Mouse (Mus musculus): Measurements from ENCODE around the gene Adam15. TPM values are rescaled to one million over a fixed set of nuclear protein-coding genes. Genes with fewer than 3 reads are reported as not detected.

The Adam15 gene
- polyA plus RNA-seq, 1 experiment from 2014 or later, result 37.6 TPM

DNA sequence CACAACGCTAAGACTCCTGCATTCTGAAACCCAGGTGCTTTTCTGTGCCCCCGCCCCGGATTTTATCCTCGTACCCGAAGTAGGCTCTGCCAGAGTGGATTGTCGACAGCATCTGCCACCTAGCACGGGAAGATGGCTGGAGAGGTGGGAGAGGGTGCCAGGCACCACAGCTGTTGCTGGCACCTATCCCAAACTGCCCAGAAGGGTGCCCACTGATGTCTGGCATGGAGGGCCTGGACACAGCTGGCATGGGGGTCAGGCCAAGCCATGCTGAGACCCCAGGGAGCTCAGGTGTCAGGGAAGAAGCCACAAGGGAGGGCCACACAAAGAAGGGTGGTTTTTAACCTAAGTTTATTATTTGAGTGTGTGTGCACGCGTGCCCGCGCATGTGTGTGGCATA lies 16.7 kb downstream of the Adam15 start:
- Histone ChIP-seq H3K9ac (replicated peaks; ENCODE audit: low read depth, low read length) (no peak overlapping the region; the same call in 1 of the 2 replicates), H3K4me2 (ENCODE audit: low read depth, low read length) (no peak overlapping the region), H3K27me3 (ENCODE audit: control insufficient read depth, insufficient read depth, low read length) (no peaks in the 10 kb centered on the region), H3K27ac (ENCODE audit: low read depth, low read length) (peak overlapping the region; percentile 16; the same call in 1 of the 2 replicates), H3K36me3 (ENCODE audit: control insufficient read depth, insufficient read depth, low read length) (no peaks in the 10 kb centered on the region), H3K4me1 (ENCODE audit: control insufficient read depth, insufficient read depth, low read length) (peaks cover 19% of the 10 kb centered on the region), H3K4me3 (ENCODE audit: low read depth, low read length) (no peak overlapping the region), H3K9me3 (ENCODE audit: control insufficient read depth, low read length) (no peaks in the 10 kb centered on the region)
- WGBS, result 44% methylated on average over 11 of the region's 11 CpGs
- ATAC-seq (ENCODE audit: low read depth), result no peak

DNA sequence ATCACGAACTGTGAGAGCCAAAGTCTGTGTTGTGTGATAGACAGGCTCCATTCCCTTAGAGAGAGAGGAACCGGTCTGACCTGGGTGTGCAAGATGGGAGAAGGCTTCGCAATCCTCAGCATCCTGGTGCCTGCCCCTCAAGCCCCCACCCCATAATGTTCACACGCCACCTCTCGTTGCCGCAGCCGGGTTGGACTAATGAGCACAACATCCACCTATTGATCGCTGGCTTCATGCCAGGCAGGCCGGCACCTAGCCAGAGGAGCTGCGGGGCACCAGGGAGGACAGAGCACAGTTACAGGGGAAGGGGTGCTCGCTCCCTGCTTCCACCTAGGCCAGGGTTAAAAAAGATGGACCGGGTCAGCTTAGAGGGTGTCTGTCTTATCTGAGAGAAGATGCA lies 17.3 kb downstream of the Adam15 start:
- no peak overlapping the region for H3K4me3 ChIP-seq (ENCODE audit: low read depth, low read length)
- 17% methylated on average over 12 of the region's 12 CpGs for WGBS

DNA sequence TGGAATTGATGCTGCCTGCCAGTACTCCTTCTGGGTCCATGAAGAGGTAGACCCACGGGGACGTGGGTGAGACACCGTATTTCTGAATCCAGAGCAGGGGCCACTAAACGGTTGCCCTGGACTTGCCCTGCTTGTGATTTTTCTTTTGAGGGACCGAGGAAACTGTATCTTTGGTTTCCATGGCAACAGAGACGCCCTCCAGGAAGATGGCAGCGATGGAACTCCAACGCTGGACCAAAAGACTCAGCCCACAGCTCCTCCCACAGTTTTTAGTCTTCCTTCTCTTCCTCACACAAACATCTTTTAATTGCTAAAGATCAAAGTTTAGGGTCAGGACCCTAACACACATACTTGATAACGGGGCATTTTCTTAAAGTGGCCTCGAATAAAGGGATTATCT lies 17.8 kb downstream of the Adam15 start:
- ATAC-seq (ENCODE audit: low read depth), result no peak
- peaks cover 25% of the 10 kb centered on the region for H3K4me1 ChIP-seq (ENCODE audit: control insufficient read depth, insufficient read depth, low read length)

More for the DNA sequence above, 17.3 kb downstream of the Adam15 start:
- Histone ChIP-seq H3K36me3 (ENCODE audit: control insufficient read depth, insufficient read depth, low read length) (no peaks in the 10 kb centered on the region), H3K27ac (ENCODE audit: low read depth, low read length) (peak overlapping the region; percentile 16; the same call in 1 of the 2 replicates), H3K27me3 (ENCODE audit: control insufficient read depth, insufficient read depth, low read length) (no peaks in the 10 kb centered on the region), H3K9me3 (ENCODE audit: control insufficient read depth, low read length) (no peaks in the 10 kb centered on the region), H3K9ac (replicated peaks; ENCODE audit: low read depth, low read length) (no peak overlapping the region; the same call in 1 of the 2 replicates), H3K4me1 (ENCODE audit: control insufficient read depth, insufficient read depth, low read length) (peaks cover 21% of the 10 kb centered on the region), H3K4me2 (ENCODE audit: low read depth, low read length) (no peak overlapping the region)
- peak; percentile 9; the same call in 1 of the 2 replicates for ATAC-seq (ENCODE audit: low read depth)

DNA sequence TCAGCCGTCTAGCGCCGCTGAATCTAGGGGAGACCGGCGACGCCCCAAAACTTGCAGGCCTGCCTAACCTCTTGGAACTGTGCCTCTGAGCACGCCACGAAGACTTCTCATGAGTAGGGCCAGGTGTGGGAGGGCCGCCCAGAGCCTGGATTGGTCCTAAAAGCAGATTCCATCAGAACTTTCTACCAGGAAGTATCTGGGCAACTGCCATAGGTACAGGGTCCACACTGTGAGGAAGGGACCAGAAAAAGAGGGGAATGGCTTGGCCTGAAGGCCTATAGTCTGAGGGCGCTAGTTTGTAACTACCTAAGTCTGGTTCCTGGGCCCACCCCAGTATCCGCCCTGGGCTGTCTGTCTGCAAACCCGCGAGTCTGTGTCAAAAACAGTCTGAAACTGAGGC lies 18.2 kb downstream of the Adam15 start:
- H3K4me1 ChIP-seq (ENCODE audit: control insufficient read depth, insufficient read depth, low read length), result peaks cover 21% of the 10 kb centered on the region
- 78% methylated on average over 13 of the region's 13 CpGs for WGBS
- no peaks in the 10 kb centered on the region for H3K36me3 ChIP-seq (ENCODE audit: control insufficient read depth, insufficient read depth, low read length)
- ATAC-seq (ENCODE audit: low read depth), result no peak
- no peak overlapping the region for H3K9ac ChIP-seq (replicated peaks; ENCODE audit: low read depth, low read length)
- no peak overlapping the region for H3K27ac ChIP-seq (ENCODE audit: low read depth, low read length)
- H3K27me3 ChIP-seq (ENCODE audit: control insufficient read depth, insufficient read depth, low read length), result no peaks in the 10 kb centered on the region
- no peak overlapping the region for H3K4me3 ChIP-seq (ENCODE audit: low read depth, low read length)
- H3K4me2 ChIP-seq (ENCODE audit: low read depth, low read length), result no peak overlapping the region
- no peaks in the 10 kb centered on the region for H3K9me3 ChIP-seq (ENCODE audit: control insufficient read depth, low read length)

More for the DNA sequence above, 17.8 kb downstream of the Adam15 start:
- WGBS, result 30% methylated on average over 10 of the region's 10 CpGs
- H3K4me3 ChIP-seq (ENCODE audit: low read depth, low read length), result no peak overlapping the region
- H3K36me3 ChIP-seq (ENCODE audit: control insufficient read depth, insufficient read depth, low read length), result no peaks in the 10 kb centered on the region
- no peak overlapping the region for H3K27ac ChIP-seq (ENCODE audit: low read depth, low read length)
- no peaks in the 10 kb centered on the region for H3K27me3 ChIP-seq (ENCODE audit: control insufficient read depth, insufficient read depth, low read length)
- no peaks in the 10 kb centered on the region for H3K9me3 ChIP-seq (ENCODE audit: control insufficient read depth, low read length)
- no peak overlapping the region for H3K9ac ChIP-seq (replicated peaks; ENCODE audit: low read depth, low read length)
- no peak overlapping the region for H3K4me2 ChIP-seq (ENCODE audit: low read depth, low read length)

DNA sequence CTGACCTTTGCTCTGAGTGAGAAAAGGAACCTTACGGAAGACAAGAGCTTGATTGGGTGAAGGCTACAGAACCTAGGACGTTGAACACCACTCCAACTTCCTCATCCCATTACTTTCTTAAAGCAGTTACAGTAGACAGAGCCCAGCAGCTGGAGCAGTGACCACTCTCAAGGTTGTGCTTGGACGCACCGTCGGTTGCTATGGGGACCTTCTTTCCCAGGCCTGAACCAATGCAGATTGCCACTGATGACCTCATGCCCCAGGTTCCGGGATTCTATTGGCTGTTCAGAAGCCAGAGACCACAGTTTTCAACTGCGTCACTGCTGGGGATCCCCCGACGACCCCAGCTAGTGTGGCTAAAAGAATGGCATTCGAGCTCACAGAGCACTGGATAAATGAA lies 18.8 kb downstream of the Adam15 start:
- Histone ChIP-seq H3K4me2 (ENCODE audit: low read depth, low read length) (no peak overlapping the region), H3K36me3 (ENCODE audit: control insufficient read depth, insufficient read depth, low read length) (no peaks in the 10 kb centered on the region), H3K4me1 (ENCODE audit: control insufficient read depth, insufficient read depth, low read length) (peaks cover 16% of the 10 kb centered on the region; the same call in 1 of the 2 replicates), H3K4me3 (ENCODE audit: low read depth, low read length) (no peak overlapping the region), H3K27ac (ENCODE audit: low read depth, low read length) (no peak overlapping the region), H3K9me3 (ENCODE audit: control insufficient read depth, low read length) (no peaks in the 10 kb centered on the region), H3K27me3 (ENCODE audit: control insufficient read depth, insufficient read depth, low read length) (no peaks in the 10 kb centered on the region), H3K9ac (replicated peaks; ENCODE audit: low read depth, low read length) (no peak overlapping the region)
- no peak for ATAC-seq (ENCODE audit: low read depth)
- WGBS, result 18% methylated on average over 10 of the region's 10 CpGs

DNA sequence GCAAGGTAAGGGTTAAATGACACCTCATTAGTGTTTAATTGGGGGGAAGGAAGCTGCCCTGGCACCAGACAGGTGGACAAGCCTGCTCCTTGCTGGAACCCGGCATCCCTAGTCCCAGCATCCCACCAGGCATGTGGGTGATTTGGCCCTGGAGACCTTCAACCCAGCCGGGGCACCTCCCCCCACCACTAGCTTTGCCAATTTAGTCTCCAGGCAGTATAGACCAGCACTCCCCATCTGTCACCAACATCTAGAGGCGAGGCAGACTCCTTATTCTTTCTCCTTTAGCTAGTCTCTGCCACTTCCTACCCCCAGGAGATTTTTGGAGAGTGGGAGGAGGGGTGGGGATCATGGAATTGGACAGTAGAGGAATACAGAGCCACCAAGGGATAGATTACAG lies 19.4 kb downstream of the Adam15 start:
- Histone ChIP-seq H3K36me3 (ENCODE audit: control insufficient read depth, insufficient read depth, low read length) (no peaks in the 10 kb centered on the region), H3K9me3 (ENCODE audit: control insufficient read depth, low read length) (no peaks in the 10 kb centered on the region), H3K27me3 (ENCODE audit: control insufficient read depth, insufficient read depth, low read length) (no peaks in the 10 kb centered on the region), H3K4me2 (ENCODE audit: low read depth, low read length) (no peak overlapping the region), H3K4me1 (ENCODE audit: control insufficient read depth, insufficient read depth, low read length) (peaks cover 16% of the 10 kb centered on the region; the same call in 1 of the 2 replicates), H3K4me3 (ENCODE audit: low read depth, low read length) (no peak overlapping the region), H3K9ac (replicated peaks; ENCODE audit: low read depth, low read length) (no peak overlapping the region), H3K27ac (ENCODE audit: low read depth, low read length) (no peak overlapping the region)
- ATAC-seq (ENCODE audit: low read depth), result no peak
- 25% methylated on average over 3 of the region's 3 CpGs for WGBS

DNA sequence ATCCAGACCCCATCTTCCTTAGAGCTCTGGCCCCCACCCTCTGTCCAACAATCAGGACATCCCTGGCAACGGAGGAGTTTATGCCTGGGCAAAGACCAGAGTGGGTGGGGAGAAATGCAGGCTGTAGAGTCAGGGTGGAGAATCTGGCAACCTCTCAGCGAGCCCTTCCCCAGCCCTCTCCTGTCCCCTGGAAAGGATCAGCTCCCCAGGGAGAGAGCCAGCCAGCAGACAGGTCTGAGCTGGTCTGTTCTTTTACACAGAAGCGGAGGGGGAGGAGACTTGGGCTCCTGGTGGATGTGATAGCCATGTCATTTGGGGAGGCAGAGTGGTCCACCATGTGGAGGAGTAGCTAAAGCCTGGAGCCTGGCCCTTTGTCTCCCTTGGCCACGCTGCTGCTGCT lies 21.2 kb downstream of the Adam15 start:
- no peak for ATAC-seq (ENCODE audit: low read depth)
- Histone ChIP-seq H3K27me3 (ENCODE audit: control insufficient read depth, insufficient read depth, low read length) (no peaks in the 10 kb centered on the region), H3K4me3 (ENCODE audit: low read depth, low read length) (no peak overlapping the region), H3K36me3 (ENCODE audit: control insufficient read depth, insufficient read depth, low read length) (no peaks in the 10 kb centered on the region), H3K9me3 (ENCODE audit: control insufficient read depth, low read length) (no peaks in the 10 kb centered on the region), H3K27ac (ENCODE audit: low read depth, low read length) (no peak overlapping the region), H3K4me1 (ENCODE audit: control insufficient read depth, insufficient read depth, low read length) (peaks cover 16% of the 10 kb centered on the region; the same call in 1 of the 2 replicates), H3K4me2 (ENCODE audit: low read depth, low read length) (no peak overlapping the region), H3K9ac (replicated peaks; ENCODE audit: low read depth, low read length) (no peak overlapping the region)
- 9% methylated on average over 4 of the region's 4 CpGs for WGBS

DNA sequence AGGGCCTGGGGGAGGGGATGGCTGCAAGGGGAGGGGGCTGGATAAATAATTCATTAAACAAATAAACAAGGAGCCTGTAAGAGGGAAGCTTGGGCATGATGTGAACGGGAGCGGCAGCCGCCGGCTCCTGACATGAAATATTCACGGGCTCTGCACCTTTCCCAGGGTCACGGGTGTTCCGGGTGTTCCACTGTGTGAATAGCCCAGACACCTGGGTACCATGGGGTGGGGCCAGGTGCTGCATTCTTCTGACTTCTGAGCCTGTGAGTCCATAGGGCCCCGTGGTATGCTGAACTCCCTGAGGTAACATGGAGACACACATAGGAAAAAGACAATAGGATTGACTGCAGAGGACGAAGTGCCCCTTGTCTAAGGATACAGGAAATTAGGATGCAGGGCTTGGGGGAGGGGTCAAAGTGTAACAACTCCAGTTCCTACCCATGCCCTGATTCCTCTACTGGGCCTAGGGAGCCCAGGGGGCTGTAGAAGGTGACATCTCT lies 22.4 kb downstream of the Adam15 start:
- H3K4me1 ChIP-seq (ENCODE audit: control insufficient read depth, insufficient read depth, low read length), result peaks cover 16% of the 10 kb centered on the region; the same call in 1 of the 2 replicates
- no peaks in the 10 kb centered on the region for H3K36me3 ChIP-seq (ENCODE audit: control insufficient read depth, insufficient read depth, low read length)
- H3K4me2 ChIP-seq (ENCODE audit: low read depth, low read length), result no peak overlapping the region
- H3K4me3 ChIP-seq (ENCODE audit: low read depth, low read length), result no peak overlapping the region
- WGBS, result 18% methylated on average over 9 of the region's 9 CpGs
- no peaks in the 10 kb centered on the region for H3K9me3 ChIP-seq (ENCODE audit: control insufficient read depth, low read length)
- no peak for ATAC-seq (ENCODE audit: low read depth)
- no peak overlapping the region for H3K9ac ChIP-seq (replicated peaks; ENCODE audit: low read depth, low read length)
- H3K27me3 ChIP-seq (ENCODE audit: control insufficient read depth, insufficient read depth, low read length), result peaks cover 2% of the 10 kb centered on the region; the same call in 1 of the 2 replicates
- H3K27ac ChIP-seq (ENCODE audit: low read depth, low read length), result no peak overlapping the region; the same call in 1 of the 2 replicates

DNA sequence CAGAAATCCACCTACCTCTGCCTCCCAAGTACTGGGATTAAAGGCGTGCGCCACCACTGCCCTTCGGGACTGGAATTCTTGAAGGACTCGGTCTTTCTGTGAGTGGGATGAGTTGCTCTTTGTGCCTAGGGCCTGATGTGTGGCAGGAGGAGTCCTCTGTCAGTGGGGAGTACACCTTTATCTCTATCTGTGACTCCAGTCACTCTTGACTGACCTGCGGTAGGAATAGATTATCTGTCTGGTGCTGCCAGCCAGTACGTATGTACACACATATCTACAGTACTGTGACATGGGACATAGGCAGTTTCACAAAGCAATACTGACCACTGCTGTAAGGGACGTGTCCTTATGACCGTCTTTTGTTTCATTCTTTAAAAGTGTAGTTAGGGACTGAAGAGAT lies 23.9 kb downstream of the Adam15 start:
- Histone ChIP-seq H3K36me3 (ENCODE audit: control insufficient read depth, insufficient read depth, low read length) (no peaks in the 10 kb centered on the region), H3K9ac (replicated peaks; ENCODE audit: low read depth, low read length) (no peak overlapping the region), H3K4me1 (ENCODE audit: control insufficient read depth, insufficient read depth, low read length) (peaks cover 20% of the 10 kb centered on the region; the same call in 1 of the 2 replicates), H3K27ac (ENCODE audit: low read depth, low read length) (no peak overlapping the region), H3K4me3 (ENCODE audit: low read depth, low read length) (no peak overlapping the region), H3K27me3 (ENCODE audit: control insufficient read depth, insufficient read depth, low read length) (peaks cover 3% of the 10 kb centered on the region; the same call in 1 of the 2 replicates), H3K4me2 (ENCODE audit: low read depth, low read length) (no peak overlapping the region), H3K9me3 (ENCODE audit: control insufficient read depth, low read length) (no peaks in the 10 kb centered on the region)
- no peak for ATAC-seq (ENCODE audit: low read depth)
- WGBS, result 94% methylated on average over 8 of the region's 8 CpGs

Data from neural tube, embryonic 14.5 days (tissue).